Mouse (Mus musculus) heart, postnatal 4 days (tissue): ENCODE measurements at regions not wholly inside any gene's neighbourhood (a gene's known extent, or its start where the extent isn't known, plus 50 kb on each side); places are given as distances from the start of the nearest gene placed in this dataset.

Experiments
- DNase-seq: peaks from one replicate; pipeline ENCODE4 v3.0.0; 2021

- no peak for DNase-seq
Observed at GRCm38 (mm10) chrX:13014051-13014450, 57.2 kb upstream of the Usp9x start.

DNA sequence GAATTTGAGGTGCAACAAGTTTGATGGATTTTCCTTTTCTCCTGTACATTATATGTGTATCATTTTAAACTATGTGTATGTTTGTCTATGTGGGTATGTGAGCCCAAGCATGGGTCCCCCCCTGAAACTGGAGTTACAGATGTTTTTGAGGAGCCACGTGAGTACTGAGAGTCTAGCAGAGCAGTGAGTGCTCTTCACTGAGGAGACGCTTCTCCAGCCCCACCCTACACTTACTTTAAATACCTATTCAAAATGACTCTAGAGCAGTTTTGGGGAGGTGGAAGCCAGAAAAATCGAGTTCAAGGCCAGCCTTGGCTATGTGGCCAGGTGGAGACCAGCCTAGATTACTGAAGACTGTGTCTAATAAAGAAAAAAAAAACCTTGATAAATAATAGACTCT lies 58.2 kb upstream of the Usp9x start:
- no peak for DNase-seq

DNA sequence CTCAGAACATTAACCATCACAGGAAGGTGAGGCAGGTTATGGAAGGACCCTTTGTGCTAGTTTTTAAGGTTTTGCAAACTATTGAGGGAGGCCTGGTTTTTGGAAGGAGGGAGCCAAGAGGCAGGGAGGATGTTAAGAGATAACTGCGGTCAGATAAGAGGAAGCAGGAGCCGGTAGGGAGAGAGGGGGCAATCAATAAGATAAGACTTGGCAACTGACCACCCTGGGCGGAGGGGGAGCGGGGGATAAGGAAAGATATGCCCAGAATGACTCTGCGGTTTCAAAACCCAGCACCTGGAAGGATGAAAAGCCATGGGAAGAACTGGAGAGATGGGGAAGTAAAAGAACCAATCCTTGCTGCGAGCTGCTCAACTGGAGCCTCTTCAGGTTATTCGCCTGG lies 80.5 kb upstream of the Usp9x start:
- DNase-seq: no peak

DNA sequence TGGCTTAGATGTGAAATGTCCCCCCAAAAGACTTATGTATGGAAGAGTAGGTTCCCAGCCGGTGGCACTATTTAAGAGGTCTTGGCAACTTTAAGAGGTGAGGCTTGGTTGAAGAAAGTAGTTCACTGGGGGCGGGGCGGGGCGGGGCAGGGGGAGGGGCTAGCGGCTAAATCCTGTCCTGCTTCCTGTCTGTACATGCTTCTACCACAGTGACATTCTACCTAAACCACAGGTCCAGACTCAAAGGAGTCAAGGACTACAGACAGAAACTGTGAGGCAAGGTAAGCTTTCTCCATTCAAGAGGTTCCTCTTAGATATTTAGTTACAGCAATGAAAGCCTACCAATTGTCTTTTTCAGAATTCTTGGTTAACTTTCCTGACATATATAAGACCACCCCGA lies 93.6 kb upstream of the Usp9x start:
- no peak for DNase-seq

- no peak for DNase-seq
Observed at GRCm38 (mm10) chrX:12968979-12969746, 102.1 kb upstream of the Usp9x start.

GRCm38 (mm10) chrX:12959467-12960314 lies 111.6 kb upstream of the Usp9x start:
- DNase-seq: peak; percentile 29

DNA sequence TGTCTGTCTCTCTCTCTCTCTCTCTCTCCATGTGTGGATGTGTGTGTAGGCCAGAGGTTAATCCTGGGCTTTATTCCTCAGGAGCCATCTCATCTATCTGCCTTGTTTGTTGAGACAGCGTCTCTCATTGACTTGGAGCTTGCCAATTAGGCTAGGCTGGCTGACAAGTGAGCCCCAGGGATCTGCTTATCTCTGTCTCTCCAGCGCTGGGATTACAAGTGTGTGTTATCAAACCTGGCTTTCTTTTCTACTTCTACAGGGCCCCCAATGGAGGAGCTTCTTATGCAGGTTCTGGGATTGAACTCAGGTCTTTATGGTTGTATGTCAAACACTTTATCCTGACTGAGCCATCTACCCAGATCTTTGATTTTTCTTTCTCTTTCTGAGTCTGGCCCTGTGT lies 112.4 kb upstream of the Usp9x start:
- DNase-seq: no peak

- peak; percentile 41 for DNase-seq
Observed at GRCm38 (mm10) chrX:12950928-12951660, 120.2 kb upstream of the Usp9x start.

- DNase-seq: no peak
Observed at GRCm38 (mm10) chrX:12942451-12942850, 128.8 kb upstream of the Usp9x start.

DNA sequence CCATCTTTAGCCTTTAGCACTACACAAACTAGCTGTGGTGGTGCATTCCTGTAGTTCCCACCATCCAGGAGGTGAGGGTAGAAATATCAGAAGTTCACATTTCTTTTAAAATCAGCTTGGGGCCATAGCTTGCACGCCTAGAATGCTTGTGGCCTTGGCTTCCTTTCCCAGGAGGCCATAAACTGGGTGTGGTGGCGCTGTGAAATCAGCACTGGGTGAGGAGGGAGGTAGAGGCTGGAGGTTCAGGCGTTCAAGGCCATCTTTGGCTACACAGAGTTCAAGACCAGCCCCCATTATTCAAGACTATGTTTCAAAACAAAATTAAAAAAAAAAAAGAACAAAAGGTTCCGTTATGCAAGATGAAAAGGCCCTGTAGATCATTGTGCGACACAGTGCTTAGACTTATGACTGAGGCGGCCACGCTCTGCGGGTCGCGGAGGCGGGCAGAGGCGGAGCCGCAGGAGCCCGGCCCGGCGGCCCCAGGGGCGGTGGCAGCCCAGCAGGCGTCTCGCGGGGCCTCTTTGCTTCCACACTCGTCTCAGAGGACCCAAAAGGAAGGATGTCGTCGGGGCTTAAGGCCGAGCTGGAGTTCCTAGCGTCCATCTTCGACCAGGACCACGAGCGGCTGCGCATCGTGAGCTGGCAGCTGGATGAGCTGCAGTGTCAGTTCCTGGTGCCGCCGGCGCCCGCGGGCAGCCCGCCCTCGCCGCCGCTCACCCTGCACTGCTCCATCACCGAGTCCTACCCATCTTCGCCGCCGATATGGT lies 134.7 kb upstream of the Usp9x start:
- DNase-seq: peak; percentile 38

GRCm38 (mm10) chrX:12933294-12933807 lies 137.9 kb upstream of the Usp9x start:
- DNase-seq: no peak

- DNase-seq: no peak
Observed at GRCm38 (mm10) chrX:12930242-12930641, 141.1 kb upstream of the Usp9x start.

- DNase-seq: no peak
Observed at GRCm38 (mm10) chrX:12927797-12928589, 143.3 kb upstream of the Usp9x start.

DNA sequence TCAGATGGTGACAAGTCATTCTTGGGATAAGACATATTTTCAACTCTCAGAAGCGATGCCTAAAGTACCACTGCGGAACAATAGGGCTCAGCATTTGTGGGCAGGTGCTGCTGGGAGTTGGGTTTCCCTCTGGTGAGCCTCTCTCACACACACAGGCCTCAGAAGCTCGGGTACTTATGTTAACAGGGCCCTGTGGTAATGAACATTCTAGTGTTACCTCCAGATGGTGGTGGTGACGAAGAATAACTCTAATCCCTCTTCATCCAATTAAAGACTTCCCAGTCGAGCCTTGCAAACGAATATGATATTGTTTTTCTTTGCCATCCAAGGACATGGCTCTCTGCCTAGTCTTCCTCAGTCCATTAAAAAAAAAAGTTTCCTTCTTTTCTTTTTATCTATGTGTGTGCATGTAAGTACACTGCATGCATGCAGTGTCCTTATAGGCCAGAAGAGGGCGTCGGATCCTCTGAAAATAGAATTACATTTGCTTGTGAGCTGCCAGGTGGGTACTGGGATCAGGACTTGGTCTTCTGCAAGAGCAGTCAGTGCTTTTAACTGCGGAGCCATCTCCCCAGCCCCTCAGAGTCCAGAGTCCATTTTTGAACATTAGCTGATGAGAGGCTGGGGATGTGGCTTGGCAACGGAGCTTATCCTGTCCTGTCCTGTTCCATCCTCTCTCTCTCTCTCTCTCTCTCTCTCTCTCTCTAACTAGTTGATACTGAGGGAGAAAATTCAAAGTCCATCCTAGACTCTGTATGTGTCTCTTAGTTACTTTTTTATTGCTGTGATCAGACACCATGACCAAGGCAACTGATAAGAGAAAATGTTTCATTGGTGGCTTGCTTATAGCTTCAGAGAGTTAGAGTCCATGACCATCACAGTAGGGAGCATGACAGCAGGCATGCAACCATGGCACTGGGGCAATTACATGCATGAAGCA lies 146.3 kb upstream of the Usp9x start:
- no peak for DNase-seq

DNA sequence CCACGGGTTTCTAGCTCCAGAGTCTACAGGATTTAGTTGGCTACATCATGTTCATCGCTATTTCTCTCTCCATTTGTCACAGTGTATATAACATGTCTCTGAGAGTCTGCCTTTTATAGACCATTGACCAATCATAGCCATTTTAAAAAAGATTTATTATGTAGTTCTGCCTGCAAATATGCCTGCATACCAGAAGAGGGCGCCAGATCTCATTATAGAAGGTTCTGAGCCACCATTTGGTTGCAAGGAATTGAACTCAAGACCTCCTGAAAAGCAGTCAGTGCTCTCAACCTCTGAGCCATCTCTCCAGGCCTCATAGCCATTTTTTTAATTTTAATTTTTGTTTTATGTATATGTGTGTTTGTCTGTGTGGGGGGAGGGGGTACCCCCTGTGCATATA lies 151.7 kb upstream of the Usp9x start:
- DNase-seq: no peak

DNA sequence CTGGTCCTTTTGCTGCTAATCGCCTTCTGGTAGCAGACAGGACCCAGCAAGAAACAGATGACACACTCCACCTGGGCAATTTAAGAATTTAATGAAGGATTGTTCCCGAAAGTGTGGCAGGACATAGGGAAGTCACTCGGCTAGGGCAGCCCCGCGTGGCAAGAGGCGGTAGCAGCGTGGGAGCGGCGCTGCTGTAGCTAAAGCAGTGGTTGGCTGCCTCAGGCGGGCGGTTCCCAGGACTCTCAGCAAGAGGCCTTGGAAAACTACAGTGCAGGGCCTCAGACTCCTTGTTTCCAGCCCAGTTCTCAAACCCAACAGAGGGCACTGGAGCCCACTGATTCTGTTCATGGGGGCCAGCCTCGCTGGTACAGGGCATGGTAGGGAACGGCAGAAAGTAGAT lies 154.2 kb upstream of the Usp9x start:
- DNase-seq: peak; percentile 29

DNA sequence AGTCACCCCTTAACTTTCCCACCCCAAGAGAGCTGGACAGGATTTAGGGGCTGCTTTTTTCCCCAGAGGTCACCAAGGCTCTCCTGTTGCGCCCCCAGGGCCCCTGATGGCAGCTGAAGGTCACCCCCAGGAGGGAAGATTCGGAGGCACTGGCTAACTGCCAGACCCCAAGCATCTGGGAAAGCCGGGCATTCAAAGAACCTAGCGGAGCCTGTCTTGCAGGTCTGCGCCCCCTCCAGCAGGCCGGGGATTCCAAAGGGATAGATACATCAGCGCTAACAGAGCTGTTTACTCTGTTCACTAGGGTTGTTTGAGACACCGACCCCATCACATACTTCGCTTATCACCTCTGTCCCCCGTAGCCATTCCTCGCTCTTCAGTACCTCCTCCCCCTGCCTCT lies 154.6 kb upstream of the Usp9x start:
- DNase-seq: peak; percentile 24

GRCm38 (mm10) chrX:12900256-12900655 lies 138.4 kb upstream of the Med14 start:
- DNase-seq: no peak

GRCm38 (mm10) chrX:12891468-12891867 lies 129.6 kb upstream of the Med14 start:
- DNase-seq: no peak

DNA sequence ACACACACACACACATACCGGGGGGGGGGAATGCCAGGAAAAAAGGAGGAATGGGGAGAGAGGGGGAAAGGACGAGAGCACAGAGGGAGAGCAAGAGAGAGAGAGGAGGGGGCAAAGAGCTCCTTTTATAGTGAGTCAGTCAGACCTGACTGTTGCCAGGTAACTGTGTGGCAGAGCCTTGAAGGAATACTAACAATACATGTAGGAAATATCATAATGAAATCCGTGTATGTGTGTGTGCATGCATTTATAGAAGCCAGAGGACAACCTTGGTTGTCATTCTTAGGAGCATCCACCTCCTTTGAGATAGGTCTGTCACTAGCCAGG lies 127.6 kb upstream of the Med14 start:
- DNase-seq: no peak
